Mouse (Mus musculus): ENCODE data around the gene Gm13090.

Gene Gm13090

DNA sequence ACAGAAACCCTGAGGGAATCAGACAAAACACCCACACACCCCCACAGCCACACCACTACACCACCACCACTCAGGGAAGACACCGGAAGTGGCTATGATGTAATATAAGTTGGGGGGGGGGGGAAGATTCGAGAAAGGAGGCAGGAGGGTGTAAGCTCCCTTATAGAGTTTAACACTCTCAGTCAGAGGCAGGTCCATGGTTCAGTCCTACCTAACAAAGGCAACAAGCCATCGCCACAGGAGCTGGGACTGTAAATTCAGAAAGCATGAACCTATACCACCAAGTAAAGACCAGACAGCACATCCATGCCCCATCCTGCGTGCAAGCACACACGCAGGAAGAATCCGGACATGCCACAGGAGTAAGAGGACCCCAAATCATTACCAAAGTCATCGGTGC, at the start of gene Gm13090:
Gene Gm13090, plus strand, starts transcription at position 301 of the 400 bp plus-strand sequence.
- no peak for DNase-seq

DNA sequence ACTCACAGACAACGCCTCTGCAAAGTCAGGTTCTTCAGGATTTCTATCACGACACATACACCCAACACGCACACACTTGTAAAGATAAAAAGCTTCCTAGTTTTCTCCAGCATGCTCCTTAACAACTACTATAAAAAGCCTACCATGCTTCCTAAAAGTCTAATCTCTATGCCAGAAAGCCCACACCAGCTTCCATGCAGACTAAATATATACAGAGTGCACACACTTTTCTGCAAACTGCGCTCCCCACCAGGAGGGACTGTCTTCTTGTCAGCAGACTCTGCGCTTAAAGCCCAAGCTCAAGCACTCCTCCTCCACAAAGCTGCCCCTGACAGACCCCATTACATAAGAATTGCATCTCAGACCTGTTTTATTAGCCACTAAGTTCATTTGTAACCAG, 47.9 kb upstream of the Gm13090 start:
- DNase-seq = no peak

GRCm38 (mm10) chr4:151043281-151043680, 46.1 kb upstream of the Gm13090 start:
- DNase-seq = peak; percentile 42

DNA sequence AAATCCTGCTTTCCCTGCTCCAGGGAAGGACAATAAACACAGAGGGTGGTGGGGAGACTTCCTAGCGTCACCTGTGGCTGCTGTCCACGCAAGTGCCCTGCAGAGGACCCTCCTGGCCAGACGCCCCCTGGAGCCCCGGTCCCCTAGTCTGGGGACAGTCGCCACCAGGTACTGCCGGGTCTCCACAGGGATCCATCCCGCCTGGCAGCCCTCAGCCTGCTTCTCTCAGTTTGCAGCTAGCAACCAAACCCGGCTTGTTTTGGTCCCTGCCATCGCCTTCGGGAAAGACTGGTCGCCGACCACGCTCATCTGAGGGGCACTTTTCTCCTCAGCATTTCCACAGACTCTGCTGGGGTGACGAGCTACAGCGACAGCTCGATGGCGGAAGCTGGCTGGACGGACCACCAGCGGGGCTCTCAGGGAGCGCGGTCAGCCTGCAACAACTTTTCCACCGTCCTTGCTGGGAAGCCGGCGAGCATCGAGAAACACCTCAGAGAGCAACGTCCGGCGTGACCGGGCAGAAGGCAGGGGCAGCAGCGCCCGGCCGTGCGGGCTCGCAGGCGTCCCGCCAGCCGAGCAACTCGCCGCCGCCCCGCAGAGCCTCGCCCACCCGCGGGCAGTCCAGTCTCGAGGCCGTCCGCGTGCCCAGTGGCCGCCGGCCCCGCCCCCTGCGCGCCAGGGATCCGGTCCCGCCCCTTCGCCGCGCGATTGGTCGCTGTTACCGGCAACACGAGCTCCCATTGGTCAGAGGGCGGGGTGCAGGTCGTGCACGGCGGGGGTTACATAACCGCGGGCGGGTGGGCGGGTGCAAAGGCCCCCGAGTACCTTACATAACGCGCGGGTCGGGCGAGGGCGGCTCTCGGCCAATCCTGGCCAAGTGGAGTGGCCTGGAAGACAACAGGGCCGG, 45.1 kb upstream of the Gm13090 start, which contains the start of gene Per3:
Gene Per3, minus strand, starts transcription at position 629 of the 907 bp plus-strand sequence.
- DNase-seq = peak; percentile 99

DNA sequence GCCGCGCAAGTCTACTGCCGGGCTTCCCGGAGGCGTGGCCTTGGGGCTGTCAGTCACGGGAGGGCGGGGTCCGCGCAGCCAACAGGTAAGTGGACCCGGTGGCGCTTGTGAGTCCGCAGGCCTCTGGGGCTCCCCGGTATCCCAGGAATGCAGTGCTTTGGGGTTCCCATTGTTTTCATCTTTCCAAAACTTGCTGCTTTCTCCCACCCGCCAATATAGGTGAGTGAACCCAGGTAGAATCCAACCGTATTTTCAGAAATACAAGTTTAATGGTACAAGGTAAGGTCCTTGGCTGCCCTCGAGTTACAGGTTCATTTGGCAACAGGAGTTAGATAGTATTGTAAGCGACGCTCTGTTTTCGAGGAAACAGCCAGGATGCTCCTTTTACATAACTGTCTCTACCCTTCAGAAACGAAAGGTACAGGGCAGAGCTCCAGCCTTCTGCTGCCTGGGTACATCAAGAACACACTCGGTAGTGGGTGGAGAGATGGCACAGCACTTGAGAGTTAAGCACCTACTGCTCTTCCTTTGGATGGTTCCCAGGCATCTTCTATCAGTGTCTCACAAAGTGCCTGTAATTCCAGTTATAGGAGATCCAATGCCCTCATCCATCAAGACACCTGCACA, 44.3 kb upstream of the Gm13090 start:
- DNase-seq = no peak

DNA sequence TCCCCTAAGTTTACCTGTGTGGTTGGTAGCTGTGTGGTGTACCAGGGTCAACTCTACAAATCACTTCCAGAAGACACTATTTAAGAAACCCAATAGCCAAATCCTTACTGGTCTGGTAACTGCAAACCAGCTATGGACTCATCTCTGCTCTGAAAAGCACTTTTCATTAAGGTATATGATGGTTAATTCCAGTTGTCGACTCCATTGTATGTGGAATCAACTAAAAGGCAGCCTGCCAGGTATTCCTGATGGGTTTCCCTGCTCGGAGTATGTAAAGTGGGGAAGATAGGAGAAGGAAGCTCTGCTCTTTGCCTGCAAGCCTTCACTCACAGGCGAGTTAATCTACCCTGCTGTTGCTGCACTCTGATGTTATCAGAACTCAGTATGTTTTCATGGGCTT, 42.8 kb upstream of the Gm13090 start:
- DNase-seq = no peak

DNA sequence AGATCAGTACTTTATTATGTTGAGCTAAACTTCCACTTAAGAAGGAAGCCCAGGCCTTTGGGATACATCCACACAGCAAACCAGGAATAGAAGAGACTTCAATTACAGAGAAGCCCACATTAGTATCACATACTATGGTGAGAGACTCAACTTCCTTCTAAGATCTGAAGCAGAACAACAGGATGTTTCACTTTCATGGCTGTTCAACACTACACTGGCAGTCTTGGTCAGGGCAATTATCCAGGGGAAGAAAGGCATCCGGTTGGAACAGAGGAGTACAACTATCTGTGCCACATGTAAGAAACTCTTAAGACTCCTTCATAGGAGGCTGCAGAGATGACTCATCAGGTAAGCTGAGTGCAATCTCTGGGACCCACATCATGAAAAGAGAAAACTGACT, 38.2 kb upstream of the Gm13090 start:
- DNase-seq = no peak

GRCm38 (mm10) chr4:151057347-151058321, 31.7 kb upstream of the Gm13090 start, which contains the start of gene Vamp3:
Vamp3 (minus strand) TSS chr4:151057963.
- peak; percentile 100 for DNase-seq

GRCm38 (mm10) chr4:151058634-151059033, 30.7 kb upstream of the Gm13090 start:
- no peak for DNase-seq

DNA sequence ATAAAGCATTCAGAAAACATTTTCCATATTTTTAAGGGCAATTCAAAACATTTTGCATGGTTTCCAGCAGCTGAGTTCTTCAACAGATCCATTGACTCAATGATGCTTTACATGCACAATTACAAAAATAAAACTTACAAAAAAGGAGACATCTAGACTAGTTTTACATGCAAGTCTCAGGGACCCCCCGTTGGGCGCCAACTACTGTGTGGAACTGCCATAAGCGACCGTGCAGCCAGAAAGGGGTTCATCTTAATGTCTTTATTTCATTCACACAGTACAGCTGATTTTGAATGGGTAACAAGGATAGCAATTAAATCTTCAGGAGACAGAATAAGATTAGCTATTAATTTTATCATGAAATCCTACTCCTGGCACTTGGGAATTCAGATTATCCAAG, 29.8 kb upstream of the Gm13090 start:
- DNase-seq = no peak

DNA sequence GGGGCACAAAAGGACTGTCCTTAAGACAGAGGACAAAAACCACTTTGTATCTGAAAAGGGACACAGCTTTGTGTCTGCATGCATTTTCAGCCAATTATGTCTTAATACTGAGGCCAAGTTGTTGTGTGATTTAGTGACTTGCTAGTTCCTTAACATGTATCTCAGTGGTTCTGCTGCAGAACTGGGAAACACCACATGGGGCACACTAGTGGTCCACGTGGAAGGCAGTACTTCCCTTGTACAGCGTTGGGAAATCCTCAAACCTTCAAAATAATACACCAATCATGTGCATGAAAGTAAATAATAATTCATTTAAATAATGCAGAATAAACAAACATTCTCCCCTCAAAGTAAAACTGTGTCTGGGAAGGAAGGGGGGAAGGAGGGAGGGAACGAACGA, 20.6 kb upstream of the Gm13090 start:
- no peak for DNase-seq

DNA sequence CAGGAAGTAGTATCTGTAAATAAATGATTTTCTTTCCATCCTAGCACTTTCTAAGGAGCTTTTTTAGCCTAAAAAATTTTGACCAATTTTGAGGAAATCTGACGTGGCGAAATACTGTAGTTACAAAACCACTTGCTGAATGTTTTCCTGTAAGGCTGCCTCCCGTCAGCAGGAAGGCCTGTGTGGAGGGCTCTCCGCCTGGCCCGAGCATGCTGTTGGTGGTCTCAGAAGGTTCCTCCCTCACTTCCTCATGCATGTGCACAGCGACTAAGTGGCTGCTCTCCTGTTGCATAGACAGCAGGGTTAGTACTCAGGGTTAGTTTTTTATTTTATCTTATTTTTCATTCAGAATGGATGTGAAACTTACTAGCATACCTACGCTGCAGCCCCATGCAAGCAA, 18.4 kb upstream of the Gm13090 start:
- DNase-seq = no peak

- peak; percentile 86 for DNase-seq
Observed at GRCm38 (mm10) chr4:151073108-151073744, 16.1 kb upstream of the Gm13090 start.

DNA sequence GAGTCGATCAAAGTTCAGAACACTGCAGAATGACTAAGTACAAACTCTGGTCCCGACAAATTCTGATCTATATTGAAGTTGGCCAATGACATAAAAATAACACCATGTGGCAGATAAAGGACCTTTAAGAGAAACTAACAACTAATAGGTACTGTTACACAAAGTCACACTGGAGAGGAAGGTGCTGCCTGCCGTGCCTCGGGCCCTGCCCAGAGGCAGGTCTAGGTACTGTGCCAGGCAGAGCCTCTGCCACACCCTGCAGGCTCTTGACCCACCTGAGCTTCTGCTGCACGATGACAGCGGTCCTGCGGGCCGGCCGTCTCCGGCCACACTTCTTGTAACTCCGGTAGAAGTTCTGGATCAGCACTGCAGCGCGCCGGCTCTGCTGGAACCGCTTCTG, 14.6 kb upstream of the Gm13090 start:
- DNase-seq = no peak

DNA sequence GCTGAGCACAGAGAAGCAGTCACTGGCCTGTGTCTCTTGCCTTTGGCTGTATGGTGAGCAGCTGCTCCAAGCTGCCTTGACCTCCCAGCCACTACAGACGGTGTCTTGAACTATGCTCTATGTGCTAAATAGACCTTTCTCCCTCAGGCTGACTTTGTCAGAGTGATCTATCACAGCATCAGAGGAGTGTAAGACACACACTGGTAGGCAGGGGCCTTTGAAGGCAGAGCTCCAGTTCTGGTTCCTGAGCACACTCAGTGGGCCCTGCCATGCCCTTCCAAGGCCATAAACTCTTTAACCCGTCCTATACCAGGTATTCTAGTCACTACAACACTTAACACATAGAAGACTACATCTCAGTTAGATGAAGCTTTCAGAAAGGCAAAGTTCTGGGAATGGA, 8.0 kb upstream of the Gm13090 start:
- no peak for DNase-seq

DNA sequence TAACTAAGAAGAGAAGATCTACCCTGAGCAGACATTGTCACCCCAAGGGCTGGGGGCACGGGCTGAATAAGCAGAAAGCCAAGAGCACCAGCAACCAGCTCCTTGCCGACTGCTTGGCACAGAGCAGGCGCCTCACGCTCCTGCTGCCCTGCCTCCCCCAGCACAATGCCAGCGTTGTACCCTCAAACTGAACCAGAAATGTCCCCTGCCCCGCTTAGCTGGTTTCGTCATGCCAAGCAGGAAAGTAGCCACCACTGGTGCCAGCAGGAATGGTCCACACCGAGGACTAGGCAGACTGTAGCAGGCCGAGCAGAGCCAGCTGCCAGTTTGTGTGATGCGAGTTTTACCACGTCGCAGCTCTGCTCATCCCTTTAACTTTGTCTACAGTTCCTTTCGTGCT, 7.4 kb upstream of the Gm13090 start:
- no peak for DNase-seq

DNA sequence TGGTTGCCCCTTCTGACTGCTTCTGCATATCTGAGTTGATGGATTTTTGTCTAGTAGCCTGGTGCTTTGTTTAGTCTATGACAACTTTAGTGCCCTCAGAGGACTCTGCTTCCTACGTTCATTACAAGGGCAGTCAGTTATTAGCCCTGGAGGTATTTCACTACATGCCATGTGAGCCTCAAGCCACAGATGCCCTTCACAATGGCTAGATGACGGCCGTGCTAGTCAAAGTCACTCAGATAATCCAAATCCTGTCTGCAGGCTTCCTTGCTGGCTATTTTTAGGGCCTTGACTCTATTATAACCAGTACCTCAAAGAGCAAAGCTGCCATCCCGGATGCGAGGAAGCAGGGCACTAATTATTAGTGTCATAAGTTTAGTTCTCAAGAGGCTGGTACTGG, 6.3 kb upstream of the Gm13090 start:
- DNase-seq = no peak

DNA sequence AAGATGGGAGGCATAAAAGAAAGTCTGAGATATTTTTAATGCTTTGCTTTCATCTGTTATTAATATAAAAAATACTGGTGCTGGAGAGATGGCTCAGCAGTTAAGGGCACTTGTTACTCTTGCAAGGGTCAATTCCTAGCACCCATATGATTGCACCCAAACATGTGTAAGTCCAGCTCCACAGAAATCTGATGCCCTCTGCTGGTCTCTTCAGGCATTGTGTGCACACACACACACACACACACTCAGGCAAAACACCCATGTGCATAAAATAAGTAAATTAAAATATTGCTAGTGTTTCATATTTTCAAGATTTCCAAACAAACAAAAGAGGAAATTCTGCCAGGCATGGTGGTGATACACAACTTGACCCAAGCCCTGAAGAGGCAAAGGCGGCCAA, 2.0 kb upstream of the Gm13090 start:
- DNase-seq = no peak

- no peak for DNase-seq
Observed at GRCm38 (mm10) chr4:151088819-151089218, 551 bp upstream of the Gm13090 start.

DNA sequence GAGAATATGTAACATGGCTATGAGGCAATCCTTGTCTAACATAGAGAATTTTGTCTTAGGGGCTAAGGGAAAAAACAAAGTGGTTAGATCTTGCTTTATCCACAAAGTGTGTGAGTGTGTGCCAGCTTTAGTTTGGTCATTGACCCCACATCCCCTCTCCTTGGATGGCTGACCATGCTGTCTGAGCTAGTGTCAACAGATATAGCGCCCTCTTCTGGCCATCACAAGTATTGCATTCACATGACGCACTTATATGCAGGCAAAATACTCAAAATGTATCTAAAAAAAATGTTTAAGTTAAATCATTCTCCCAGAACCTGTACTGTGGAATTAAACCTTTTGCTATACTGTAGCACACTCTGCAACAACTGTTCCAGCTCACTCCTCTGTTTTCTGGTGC, 5.8 kb downstream of the Gm13090 start:
- peak; percentile 67 for DNase-seq

GRCm38 (mm10) chr4:151096334-151097103, 7.1 kb downstream of the Gm13090 start:
- DNase-seq = no peak

DNA sequence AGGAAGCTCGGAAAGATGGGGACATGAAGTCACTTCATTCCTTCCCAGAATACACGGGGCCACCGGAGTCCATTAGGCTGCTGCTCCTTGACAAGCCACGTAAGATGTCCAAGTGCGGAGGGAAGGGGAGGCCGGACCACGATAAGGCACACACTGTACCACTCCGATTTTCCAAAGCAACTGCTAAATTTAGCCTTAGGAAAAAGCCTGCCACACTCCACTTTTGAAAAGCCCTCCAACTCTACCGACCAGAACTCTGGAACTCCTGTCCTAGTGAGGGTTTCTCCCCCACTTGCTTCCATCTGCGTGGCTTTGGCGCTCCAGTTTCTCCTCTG, 7.7 kb downstream of the Gm13090 start:
- DNase-seq = no peak

All from kidney, postnatal 10 days (tissue).